Mouse (Mus musculus) myocyte (in vitro differentiated cells): ENCODE data around the gene Ttll10.

Source experiments
- CEBPB ChIP-seq: IDR thresholded peaks from 2 replicates; pipeline ENCODE4 v1.6.1; 2011; ENCODE audit warnings: mild to moderate bottlenecking, moderate library complexity; ENCODE audit not compliant: poor library complexity, insufficient read depth, severe bottlenecking
- E2F4 ChIP-seq: IDR thresholded peaks from one replicate; pipeline ENCODE4 v1.6.1; 2011; ENCODE audit warnings: mild to moderate bottlenecking, control low read depth, moderate library complexity; ENCODE audit not compliant: insufficient read depth
- MAX ChIP-seq: IDR thresholded peaks from one replicate; pipeline ENCODE4 v1.6.1; 2011; ENCODE audit warnings: low read depth, mild to moderate bottlenecking, control low read depth
- MYOD1 ChIP-seq, 3 experiments: IDR thresholded peaks; one replicate each; pipeline ENCODE4 v1.6.1; 2011; ENCODE audit warnings: control low read depth in 2 of 3, low read depth in 2 of 3, mild to moderate bottlenecking in 2 of 3, moderate library complexity in 1 of 3; ENCODE audit not compliant: insufficient read length in 2 of 3, control insufficient read depth in 1 of 3
- MYOG ChIP-seq, 3 experiments: IDR thresholded peaks; one replicate each; pipeline ENCODE4 v1.6.1; 2011; ENCODE audit warnings: control low read depth in 2 of 3, low read depth in 2 of 3, mild to moderate bottlenecking in 2 of 3; ENCODE audit not compliant: insufficient read length in 2 of 3, control insufficient read depth in 1 of 3, insufficient read depth in 1 of 3
- POLR2A ChIP-seq: IDR thresholded peaks from one replicate; pipeline ENCODE4 v1.6.1; 2011; ENCODE audit warnings: low read depth, mild to moderate bottlenecking, control low read depth, moderate library complexity; ENCODE audit not compliant: insufficient read length
- POLR2AphosphoS2 ChIP-seq: IDR thresholded peaks from one replicate; pipeline ENCODE4 v1.6.1; 2011; ENCODE audit warnings: low read depth, control low read depth; ENCODE audit not compliant: insufficient read length
- REST ChIP-seq: IDR thresholded peaks from one replicate; pipeline ENCODE4 v1.6.1; 2011; ENCODE audit warnings: mild to moderate bottlenecking, control low read depth, moderate library complexity; ENCODE audit not compliant: insufficient read depth, insufficient read length
- TCF12 ChIP-seq: IDR thresholded peaks from one replicate; pipeline ENCODE4 v1.6.1; 2011; ENCODE audit warnings: mild to moderate bottlenecking, control low read depth; ENCODE audit not compliant: poor library complexity, insufficient read depth, severe bottlenecking
- USF1 ChIP-seq: IDR thresholded peaks from one replicate; pipeline ENCODE4 v1.6.1; 2011; ENCODE audit warnings: low read depth, mild to moderate bottlenecking, control low read depth, moderate library complexity

GRCm38 (mm10) chr4:155991908-155992230 lies 67.3 kb downstream of the Ttll10 start:
- TF ChIP-seq POLR2A: no peak
- TF ChIP-seq MAX: no peak
- no peak for TF ChIP-seq E2F4
- no peak for TF ChIP-seq MYOG (IDR thresholded peaks at IDR 0.05; ENCODE audit: control insufficient read depth in 1 of 3, insufficient read depth in 1 of 3, insufficient read length in 2 of 3, low read depth in 2 of 3)
- no peak for TF ChIP-seq MYOD1 (IDR thresholded peaks at IDR 0.05; ENCODE audit: control insufficient read depth in 1 of 3, insufficient read length in 2 of 3, low read depth in 2 of 3)
- no peak for TF ChIP-seq TCF12
- no peak for TF ChIP-seq REST
- no peak for TF ChIP-seq USF1
- no peak for TF ChIP-seq POLR2AphosphoS2
- TF ChIP-seq CEBPB: no peak
